Mouse (Mus musculus) right cerebral cortex, postnatal 10 days (tissue): ENCODE measurements around the gene Agpat3.

Source experiments
- DNase-seq, 2 experiments: peaks; one replicate each; pipeline ENCODE4 v3.0.0; 2021; ENCODE audit warnings: low spot score in 2 of 2

Gene Agpat3

DNA sequence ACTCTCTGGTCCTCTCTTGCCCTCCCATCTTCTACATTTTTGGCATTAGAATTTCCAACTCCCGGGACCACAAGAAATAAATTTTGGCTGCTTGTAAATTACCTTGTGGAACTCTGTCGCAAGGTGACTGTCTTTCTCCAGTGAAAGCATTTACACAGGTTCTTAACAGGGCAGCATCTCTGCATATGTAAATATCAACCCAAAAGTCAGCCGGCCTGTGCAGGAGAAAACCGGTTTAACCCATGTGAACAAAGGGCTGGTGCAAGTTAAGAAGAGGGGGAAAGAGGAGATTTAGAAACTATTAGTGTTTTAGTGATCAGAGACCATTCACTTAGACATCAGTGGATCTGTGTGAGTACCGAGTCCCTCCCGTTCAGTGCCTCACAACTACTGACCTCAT, 92.6 kb downstream of the Agpat3 start:
- no peak for DNase-seq

DNA sequence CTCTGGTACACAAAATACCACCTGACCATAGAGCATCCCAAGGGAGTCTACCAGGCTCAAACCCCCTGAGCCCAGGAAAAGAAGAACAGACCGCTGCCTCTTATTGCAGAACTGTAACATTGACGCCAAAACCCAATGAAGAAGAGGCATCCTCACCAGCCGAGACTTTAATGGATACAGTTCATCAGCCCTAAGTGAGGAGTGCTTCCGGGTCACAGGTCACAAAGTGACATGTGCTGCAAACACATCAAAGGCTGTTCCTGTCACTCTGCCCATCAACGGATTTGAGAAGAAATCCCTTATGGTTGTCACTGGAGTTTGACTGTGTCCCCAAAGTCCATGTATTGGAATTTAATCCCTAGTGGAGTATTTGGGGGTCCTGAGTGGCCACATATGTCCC, 93.1 kb downstream of the Agpat3 start:
- no peak for DNase-seq

- DNase-seq: no peak
Observed at GRCm38 (mm10) chr10:78258142-78258675, 94.1 kb downstream of the Agpat3 start.

DNA sequence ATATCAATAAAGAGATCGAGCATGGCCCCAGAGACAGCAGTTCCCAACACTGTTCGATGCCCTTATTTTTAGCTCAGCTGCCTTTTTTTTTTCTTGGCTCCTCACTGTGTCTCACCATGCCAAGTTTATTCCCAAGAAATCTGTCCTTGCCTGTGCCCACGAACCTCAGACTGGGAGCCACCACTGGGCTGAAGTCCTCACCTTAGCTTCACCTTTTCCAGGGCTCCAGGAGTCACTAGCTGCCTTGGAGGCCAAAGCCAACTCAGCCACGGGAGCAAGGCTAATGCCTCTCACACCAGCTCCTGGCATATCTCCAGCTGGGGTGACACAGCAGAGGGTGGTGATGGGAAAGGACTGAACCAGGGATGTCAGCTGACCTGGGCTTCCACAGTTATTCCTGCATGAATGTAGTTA, 96.6 kb downstream of the Agpat3 start:
- DNase-seq: peak; percentile 59 to 62

DNA sequence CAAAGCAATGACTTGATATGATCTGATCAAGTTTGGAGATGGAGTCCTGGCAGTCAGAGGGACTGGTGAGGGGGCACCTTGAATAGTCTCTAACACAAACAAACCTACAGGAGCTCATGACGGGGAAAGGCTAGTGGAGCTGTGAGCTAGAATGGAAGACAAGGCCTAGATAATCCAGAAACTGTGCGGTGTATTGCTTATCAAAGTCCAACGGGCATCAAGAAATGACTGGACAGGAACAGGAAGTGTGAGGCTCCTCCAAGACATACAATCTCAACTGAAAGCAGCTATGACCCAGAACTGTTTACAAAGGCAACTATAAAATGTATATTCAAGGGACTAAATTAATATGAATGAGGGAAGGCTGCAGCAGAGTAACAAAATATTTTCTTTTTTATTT, 105.1 kb downstream of the Agpat3 start:
- no peak for DNase-seq

GRCm38 (mm10) chr10:78246725-78247124, 105.6 kb downstream of the Agpat3 start:
- no peak for DNase-seq

GRCm38 (mm10) chr10:78245225-78245547, 107.1 kb downstream of the Agpat3 start:
- DNase-seq: no peak

- peak; percentile 90 to 91 for DNase-seq
Observed at GRCm38 (mm10) chr10:78244438-78245224, 107.7 kb downstream of the Agpat3 start, which contains the start of gene Trappc10. TSS of gene Trappc10 (minus strand) at chr10:78244641.

GRCm38 (mm10) chr10:78244058-78244437, 108.2 kb downstream of the Agpat3 start:
- peak; percentile 57 to 58 for DNase-seq

DNA sequence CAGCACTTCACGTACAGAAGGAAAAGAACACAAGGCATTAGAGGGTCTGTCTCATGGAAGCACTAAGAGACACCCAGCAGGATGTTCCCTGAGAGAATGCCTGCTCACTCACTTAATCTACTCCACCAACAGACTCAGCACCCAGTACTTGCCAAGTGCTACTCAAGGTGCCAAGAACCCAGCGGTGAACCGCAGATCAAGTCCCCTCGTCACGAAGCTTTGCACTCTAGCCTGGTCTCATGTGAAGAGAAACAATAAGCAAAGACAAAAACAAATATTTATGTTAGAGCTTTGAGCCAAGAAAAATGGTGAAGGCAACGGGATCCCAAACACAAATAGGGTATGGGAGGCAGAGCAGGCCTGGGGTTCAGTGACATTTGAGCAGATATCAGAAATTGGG, 113.4 kb downstream of the Agpat3 start:
- DNase-seq: no peak

DNA sequence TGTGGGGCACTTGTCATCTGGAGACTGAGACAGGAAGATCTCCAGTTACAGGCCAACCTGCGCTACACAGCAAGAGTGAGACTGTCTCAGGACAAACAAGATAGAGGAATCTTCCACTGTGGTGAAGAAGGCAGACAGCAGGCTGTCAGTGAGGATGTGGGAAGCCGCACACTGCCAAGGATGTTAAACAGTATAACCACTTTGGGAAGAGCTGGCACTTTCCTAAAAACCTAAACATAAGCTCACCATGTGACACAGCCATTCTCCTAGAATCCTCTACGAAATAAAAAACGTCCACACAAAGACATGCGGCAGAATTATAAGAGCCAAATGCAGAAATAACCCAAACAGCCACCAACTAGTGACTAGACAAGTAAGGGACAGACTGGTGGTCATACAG, 114.0 kb downstream of the Agpat3 start:
- DNase-seq: no peak

DNA sequence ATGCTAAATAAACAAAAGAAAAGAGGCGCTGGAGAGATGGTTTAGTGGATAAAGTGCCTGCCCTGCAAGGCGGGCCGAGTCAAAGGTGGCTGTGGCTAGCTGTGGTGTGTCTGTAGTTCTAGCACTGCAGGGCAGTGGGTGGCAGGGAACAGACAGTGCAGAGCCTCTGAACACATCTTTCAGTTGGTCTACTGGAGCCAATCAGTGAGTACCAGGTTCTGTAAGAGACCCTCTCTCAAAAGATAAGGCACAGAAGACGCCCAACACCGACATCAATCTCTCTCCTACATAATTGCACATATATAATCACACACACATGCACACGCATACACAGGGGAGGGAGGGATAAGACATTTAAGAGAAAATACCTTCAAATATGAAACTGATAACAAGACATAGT, 114.5 kb downstream of the Agpat3 start:
- DNase-seq: no peak

DNA sequence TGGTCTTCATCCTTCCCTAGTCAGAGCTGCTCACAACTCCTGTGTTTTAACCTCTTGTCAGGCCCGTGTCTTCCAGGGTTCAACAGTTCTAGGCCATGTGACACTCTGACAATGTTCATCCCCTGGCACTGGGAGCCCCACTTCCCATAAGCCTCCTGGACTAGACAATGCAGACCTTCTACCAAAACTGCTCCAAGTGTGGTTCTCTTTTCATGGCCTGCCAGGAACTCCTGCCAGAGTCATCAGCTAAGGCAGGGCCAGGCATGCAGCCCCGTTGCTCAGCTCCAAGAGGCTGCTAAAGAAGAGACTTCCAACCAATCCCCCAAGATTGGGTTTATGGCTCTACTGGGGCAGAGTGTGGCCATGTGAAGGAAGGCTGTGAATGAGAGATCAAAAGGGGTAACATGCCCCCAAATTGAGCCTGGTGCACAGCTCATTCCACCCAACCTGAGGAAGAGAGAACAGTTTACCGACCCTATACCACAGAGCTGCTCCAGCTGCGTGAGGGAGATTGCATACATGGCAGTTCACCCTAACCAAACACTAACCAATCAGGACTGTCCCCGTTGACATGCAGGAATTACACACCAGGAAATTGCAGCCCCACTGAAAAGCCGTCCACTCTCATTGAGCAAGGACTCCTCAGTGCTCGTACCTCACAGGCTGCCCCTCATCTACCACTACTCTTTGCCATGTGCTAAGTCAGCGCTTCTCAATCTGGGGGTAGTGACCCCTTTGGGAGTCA, 115.2 kb downstream of the Agpat3 start:
- DNase-seq: no peak

- DNase-seq: no peak
Observed at GRCm38 (mm10) chr10:78233756-78234155, 118.5 kb downstream of the Agpat3 start.

- DNase-seq: no peak
Observed at GRCm38 (mm10) chr10:78233161-78233560, 119.1 kb downstream of the Agpat3 start.

- DNase-seq: no peak
Observed at GRCm38 (mm10) chr10:78232301-78232980, 119.8 kb downstream of the Agpat3 start.

GRCm38 (mm10) chr10:78228560-78228928, 123.7 kb downstream of the Agpat3 start:
- no peak for DNase-seq

DNA sequence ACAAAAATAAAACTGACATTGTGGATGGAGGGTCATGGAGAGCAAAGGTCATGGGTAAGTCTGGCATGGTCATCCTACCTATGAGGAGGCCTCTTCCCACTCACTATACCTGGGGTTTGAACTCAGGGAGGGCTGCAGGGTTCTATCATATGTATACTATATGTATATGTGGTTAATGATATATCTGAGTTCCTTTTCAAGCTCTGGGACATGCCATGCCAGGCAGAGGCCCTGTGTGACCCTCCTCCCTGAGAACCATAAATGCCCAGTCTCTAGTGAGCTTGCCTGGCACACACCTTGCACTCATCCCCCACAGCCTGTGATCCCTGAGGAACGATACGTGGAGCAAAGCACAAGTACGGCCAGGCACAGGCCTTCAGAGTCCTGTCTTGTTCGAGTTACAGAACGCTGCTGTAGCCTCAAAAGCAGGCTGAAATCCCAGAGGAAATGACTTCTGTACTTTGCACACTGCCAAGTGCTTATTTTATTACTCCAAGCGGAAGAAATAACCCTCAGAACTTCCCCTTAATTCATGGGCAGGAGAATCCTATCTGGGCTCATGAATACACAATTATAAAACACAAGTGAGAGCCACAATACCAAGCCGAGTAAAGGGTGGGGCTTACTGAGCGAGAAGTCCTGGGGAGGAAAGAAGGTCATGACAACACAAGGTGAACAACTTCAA, 124.3 kb downstream of the Agpat3 start:
- no peak for DNase-seq

GRCm38 (mm10) chr10:78224136-78224535, 128.2 kb downstream of the Agpat3 start:
- DNase-seq: no peak

DNA sequence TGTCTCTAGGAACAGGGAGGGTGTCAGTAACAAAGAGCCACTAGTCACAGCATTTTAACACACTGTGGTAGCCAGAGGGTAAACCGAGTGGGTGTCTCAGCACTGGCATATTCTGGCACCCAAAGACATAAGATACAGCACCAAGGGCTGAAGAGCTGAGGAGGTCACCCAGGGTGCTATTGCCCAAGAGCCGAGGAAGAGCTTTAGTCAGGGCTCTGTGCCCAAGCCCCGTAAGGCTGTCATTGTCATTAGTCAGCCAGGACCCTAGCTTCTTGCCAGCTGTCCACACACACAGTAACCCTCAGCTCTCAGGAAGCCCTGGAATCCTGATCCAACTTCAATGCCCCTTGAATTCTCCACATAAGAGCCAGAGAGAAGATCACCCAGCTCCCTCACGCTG, 129.4 kb downstream of the Agpat3 start:
- no peak for DNase-seq

DNA sequence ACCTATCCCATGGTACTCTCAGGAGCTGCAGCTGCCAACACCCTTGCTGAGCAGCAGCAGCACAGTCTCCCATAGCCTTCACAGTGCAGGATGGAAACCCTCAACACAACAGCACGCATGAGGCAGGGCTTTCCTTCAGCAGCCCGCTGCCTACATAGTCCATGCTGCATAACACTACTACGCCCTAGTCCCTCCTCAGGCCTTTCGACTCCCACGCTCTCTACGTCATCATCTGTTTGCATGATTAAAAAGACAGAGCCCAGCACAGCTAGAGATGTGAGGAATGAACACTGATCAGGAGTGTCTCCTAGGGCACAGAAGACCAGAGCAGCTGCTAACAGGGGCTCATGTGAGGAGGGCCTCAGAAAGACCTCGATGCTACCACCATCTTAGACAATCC, 131.0 kb downstream of the Agpat3 start:
- no peak for DNase-seq

DNA sequence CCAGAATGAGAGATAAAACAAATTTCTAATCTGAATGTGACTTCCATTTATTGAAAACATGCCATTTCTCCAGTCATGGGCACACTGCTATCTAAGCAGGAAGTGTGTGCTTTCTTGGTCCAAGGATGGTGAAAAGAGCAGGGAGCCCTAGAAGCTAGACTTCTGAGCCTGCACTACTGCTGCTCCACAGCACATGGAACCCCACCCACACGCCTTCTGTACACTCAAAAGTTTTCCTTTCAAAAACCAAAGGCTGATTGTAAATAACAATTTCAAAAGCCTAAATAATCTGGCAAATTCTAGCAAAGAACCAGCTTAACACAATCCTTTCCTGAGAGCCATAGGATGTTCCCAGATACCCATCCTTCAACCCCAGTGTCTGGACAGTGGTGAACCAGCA, 132.8 kb downstream of the Agpat3 start:
- DNase-seq: no peak
